Mouse (Mus musculus) gastrocnemius, postnatal 4 days (tissue): Measurements from ENCODE around the gene Ear14. TPM values are rescaled to one million over a fixed set of nuclear protein-coding genes. Genes with fewer than 3 reads are reported as not detected.
A peak's percentile ranks its signal among the peaks of the same experiment; 100 is the strongest.
"Not testable (repeated sequence)": the region's sequence is repeated elsewhere in the genome, so short reads cannot be mapped to it uniquely, and the experiment has no call there.

Source experiments
- DNase-seq, 2 experiments: peaks; one replicate each; pipeline ENCODE4 v3.0.0; 2021 to 2022; ENCODE audit warnings: low spot score in 2 of 2, mixed read lengths in 2 of 2
- long read RNA-seq, 2 experiments: library from polyadenylated mRNA; stranded (forward); transcript quantifications; one replicate each; pipeline ENCODE4 v2.0.0; 2021
- total RNA-seq, 2 experiments: library from RNA; stranded (reverse); gene quantifications; 2 replicates each; pipeline ENCODE4 v1.2.3; 2021

Gene Ear14
- total RNA-seq, result not detected
- long read RNA-seq, experiment 1, result 0 reads
- long read RNA-seq, experiment 2, result 0 reads

DNA sequence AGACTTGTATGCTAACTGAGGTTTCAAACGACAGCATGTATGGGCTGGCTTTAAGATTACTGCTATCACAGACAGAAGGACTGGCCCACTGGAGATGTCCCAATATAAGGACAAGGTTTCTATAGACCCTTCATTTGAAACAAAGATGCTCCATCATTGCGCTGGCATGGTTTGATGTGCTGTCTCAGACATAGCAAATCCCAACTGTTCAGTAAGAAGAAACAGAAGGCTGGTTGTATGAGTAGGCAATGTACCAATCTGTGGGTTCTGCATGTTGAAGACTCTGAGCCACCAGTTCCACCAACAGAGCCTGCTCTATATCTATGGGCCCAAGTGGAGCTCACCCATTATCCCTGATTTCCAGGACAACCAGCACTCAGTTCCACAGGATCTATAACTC lies at the start of gene Ear14:
Gene Ear14 (plus strand): TSS at position 277 of the 400 bp plus-strand sequence.
- DNase-seq, result no peak

- no peak for DNase-seq
Observed at GRCm38 (mm10) chr14:51156056-51156735, 47.0 kb upstream of the Ear14 start.

GRCm38 (mm10) chr14:51156736-51157068 lies 46.5 kb upstream of the Ear14 start:
- no peak for DNase-seq

DNA sequence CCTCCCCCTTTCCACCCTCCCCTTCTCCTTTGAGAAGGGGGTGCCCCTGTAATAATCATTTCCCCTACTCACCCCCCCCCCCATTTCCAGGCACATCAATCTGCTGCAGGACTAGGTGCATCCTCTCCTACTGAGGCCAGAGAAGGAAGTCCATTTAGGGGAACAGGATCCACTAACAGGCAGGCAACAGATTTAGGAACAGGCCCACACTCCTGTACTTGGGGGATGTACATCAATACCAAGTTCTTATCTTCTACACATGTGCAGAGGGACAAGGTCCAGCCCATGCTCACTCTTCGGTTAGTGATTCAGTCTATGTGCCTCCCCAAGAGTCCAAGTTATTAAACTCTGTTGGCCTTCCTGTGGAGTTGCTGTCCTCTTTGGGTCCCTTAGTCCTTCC lies 46.1 kb upstream of the Ear14 start:
- DNase-seq, result no peak

GRCm38 (mm10) chr14:51161976-51162375 lies 41.2 kb upstream of the Ear14 start, which contains the start of gene Rnase2b:
Rnase2b (plus strand) TSS chr14:51162260.
- DNase-seq, result not testable (repeated sequence)

DNA sequence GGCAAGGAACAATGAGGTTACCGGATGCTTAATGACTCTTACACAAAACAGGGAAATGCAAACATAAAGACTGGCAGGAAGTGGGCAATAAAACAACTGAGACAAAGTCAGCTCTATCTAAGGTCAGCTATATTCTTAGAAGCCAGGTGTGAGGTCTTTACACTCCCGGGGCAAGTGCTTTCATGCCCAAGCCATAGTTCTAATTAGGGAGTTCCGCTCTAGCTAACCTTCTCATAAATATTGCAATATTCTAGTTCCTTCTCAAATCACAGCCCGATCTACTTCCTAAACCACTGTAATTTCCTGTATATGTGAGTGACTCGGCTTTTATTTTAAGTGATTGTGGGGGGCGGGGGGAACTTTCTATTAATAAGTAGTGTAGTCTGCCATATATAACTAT lies 39.9 kb upstream of the Ear14 start:
- DNase-seq, result not testable (repeated sequence)

GRCm38 (mm10) chr14:51165435-51165834 lies 37.8 kb upstream of the Ear14 start:
- DNase-seq, result no peak

DNA sequence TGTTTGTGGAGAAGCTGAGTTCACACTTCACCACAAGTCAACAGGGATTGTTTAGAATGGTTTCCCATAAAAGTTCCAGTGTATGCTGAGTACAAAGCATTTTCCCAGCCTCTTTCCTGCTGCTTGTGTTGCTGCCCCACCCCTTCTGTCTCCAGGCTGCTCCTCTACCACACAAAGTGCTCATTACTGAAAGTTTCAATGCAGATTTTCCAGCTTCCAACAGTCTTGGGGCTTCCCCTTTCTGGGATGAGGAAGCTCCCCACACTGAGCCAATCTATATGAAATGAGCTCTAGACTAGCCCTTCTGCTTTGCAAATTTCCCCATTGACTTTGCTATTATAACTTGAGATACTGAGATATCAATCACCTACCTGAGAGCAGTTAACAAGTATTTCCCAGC lies 37.1 kb upstream of the Ear14 start:
- DNase-seq, result no peak

DNA sequence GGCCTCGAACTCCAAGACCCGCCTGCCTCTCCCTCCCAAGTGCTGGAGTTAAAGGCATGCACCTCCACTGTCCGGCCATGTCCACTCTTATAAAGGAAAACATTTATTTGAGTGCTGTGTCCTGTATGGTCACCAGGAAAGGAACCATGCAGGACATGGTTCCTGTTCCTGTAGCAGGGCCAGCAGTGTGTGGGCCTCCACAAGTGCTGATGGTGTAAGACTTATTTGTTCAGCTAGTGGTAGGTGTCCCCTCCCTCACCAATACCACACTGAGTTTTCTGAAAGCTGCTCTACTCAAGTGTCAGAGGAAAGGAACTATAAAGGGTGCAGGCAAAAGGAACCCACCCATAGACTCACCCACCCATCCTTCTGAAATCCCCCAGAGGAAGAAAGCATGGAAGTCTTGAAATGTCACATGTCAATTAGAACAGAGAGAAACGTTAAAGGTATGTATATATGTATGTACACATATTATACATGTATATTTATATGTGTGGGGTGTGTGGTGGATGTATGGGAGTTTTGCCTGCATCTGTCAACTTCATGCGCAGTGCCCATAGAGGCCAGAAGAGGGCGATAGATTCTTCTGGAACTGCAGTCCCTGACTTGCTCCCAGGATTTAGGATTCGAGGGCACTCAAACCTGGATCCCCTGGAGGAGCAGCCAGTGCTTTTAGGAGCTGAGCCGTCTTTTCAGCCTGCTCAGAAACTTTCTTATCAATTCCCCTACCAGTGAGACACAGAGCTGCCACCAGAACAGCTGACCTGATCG lies 30.9 kb upstream of the Ear14 start:
- DNase-seq, result peak in 1 of 2 experiments; percentile 30

DNA sequence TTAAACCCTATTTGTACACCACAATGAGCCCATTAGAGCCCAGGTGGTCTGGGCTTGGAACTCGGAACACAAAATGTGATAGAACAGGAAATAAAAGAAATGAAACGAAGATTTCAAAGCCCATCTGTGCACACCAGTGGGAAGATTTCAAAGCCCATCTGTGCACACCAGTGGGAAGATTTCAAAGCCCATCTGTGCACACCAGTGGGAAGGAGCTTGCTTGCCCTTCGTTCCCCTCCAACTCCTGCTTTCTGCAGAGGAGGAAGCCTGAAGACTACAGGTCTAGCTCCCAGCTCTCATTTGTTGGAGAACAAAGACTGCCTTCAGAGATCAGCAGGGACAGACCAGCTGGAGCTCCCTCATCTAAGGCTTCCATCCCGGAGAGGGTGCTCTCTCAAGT lies 30.2 kb upstream of the Ear14 start:
- DNase-seq, result not testable (repeated sequence)

- no peak for DNase-seq
Observed at GRCm38 (mm10) chr14:51173843-51174242, 29.3 kb upstream of the Ear14 start.

DNA sequence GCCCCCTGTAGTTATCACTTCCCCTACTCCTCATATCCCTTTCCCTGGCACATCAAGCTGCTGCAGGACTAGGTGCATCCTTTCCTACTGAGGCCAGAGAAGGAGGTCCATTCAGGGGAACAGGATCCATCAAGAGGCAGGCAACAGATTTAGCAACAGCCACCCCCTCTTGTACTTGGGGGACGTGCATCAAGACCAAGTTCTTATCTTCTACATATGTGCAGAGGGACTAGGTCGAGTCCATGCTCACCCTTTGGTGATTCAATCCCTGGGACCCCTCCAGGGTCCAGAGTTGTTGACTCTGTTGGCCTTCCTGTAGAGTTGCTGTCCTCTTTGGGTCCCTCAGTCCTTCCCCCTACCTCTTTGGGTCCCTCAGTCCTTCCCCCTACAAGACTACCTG lies 22.1 kb upstream of the Ear14 start:
- not testable (repeated sequence) for DNase-seq

- no peak for DNase-seq
Observed at GRCm38 (mm10) chr14:51195681-51196080, 7.5 kb upstream of the Ear14 start.

DNA sequence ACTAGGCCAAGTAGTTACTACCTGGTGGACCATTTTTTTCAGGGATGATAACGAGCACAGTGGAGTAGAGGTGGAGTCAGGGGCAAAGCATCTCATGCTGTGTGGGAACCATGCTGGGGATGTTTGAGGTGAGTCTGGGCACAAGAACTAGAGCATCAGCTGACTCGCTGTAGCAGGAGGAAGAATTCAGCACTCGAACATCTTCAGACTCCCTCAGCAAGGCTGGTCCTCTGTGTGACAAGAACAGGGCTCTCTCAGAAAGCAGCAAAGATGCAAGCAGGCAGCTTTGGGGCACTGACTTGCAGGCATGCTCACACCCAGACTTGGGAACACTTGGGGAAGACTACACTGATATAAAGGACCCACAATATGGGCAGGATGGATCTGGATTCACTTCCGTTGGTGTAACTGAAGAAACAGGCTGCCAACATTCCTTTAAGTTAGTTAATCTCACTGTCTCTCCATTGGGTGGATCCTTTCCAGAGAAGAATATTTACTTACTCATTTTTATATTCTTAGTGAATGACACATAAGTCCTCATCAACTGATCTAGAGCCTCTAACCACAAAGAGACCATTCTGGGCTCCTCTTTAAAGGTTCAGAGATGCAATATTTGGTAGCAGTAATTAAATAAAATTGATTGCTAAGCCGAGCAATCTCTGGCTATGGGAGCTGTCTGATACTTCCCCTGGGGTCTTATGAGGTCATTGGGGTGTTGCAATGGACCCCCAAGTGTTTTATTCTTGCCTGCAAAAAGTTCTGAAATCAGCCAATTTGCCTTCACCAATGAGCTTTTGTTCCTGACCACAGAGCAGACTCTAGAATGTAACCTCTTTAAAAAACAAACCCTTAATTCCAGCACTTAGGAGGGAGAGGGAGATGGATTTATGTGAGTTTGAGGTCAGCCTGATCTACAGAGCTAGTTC lies 3.8 kb upstream of the Ear14 start, which contains the start of gene Ang2:
Gene Ang2 (minus strand): TSS at position 51 of the 926 bp plus-strand sequence.
- no peak for DNase-seq

GRCm38 (mm10) chr14:51200054-51200453 lies 3.1 kb upstream of the Ear14 start:
- no peak for DNase-seq

GRCm38 (mm10) chr14:51200466-51200865 lies 2.7 kb upstream of the Ear14 start:
- DNase-seq, result no peak

GRCm38 (mm10) chr14:51220075-51220474 lies 16.9 kb downstream of the Ear14 start:
- DNase-seq, result not testable (repeated sequence)

GRCm38 (mm10) chr14:51229657-51230056 lies 26.5 kb downstream of the Ear14 start:
- DNase-seq, result not testable (repeated sequence)

DNA sequence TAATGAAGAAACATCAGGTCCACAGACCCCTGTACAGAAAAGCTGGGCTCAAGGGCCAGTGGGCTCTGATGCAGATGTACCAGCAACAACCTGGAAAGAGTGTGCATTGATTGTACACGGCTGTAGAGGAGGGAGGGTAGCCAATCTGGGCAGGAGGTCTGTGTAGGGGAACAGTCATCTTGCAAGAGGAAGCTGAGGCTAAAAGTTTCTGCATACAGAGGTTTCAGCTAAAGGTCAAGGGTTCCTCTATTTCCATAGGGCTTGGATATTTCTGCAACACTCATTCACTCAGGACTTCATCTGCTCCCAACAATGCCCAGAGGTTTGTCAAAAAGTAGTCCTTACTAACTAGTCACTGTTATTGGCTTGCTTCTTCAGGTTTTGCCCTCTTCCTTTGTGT lies 34.3 kb downstream of the Ear14 start:
- DNase-seq, result not testable (repeated sequence)

GRCm38 (mm10) chr14:51240899-51241298 lies 37.7 kb downstream of the Ear14 start:
- peak in 1 of 2 experiments; percentile 13 for DNase-seq

- no peak for DNase-seq
Observed at GRCm38 (mm10) chr14:51247736-51248135, 44.5 kb downstream of the Ear14 start.
